Mouse (Mus musculus): ENCODE data around the gene Rnf185. TPM values are rescaled to one million over a fixed set of nuclear protein-coding genes. Genes with fewer than 3 reads are reported as not detected.

Gene Rnf185
- polyA plus RNA-seq, 1 experiment from 2014 or later: 41.1 TPM

DNA sequence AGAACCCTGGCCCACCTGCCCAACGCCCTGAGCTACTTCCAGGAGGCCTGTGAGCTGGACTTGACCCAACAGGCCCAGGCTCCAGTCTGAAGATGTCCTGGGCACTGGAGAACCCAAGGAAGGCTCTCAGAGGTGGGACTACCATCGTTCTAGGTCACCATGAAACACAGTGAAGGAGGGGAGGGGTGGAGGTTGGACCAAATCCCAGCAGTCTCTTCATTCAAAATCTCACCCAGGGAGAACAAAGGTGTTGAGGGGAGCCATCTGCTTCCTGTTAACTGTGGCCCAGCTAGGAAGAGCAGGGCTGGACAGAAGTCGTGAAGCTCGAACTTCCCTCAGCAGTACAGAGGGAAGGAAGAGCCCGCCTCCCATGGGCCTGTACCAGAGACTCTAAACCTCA, 62.2 kb downstream of the Rnf185 start:
- no peak overlapping the region for H3K9ac ChIP-seq
- no peak for ATAC-seq (ENCODE audit: low FRiP score, low read depth)
- no peak overlapping the region for H3K27ac ChIP-seq (replicated peaks)
- H3K36me3 ChIP-seq: no peaks in the 10 kb centered on the region
- H3K9me3 ChIP-seq: no peaks in the 10 kb centered on the region
- H3K4me2 ChIP-seq: no peak overlapping the region
- no peaks in the 10 kb centered on the region for H3K27me3 ChIP-seq
- H3K4me3 ChIP-seq: no peak overlapping the region
- H3K4me1 ChIP-seq (replicated peaks): peaks cover 5% of the 10 kb centered on the region
- WGBS: 85% methylated on average over 5 of the region's 5 CpGs

- ATAC-seq (ENCODE audit: low FRiP score, low read depth): no peak
- Histone ChIP-seq H3K4me3 (no peak overlapping the region), H3K27ac (replicated peaks) (no peak overlapping the region), H3K4me1 (replicated peaks) (peaks cover 5% of the 10 kb centered on the region), H3K27me3 (no peaks in the 10 kb centered on the region), H3K9ac (no peak overlapping the region), H3K36me3 (no peaks in the 10 kb centered on the region), H3K4me2 (no peak overlapping the region), H3K9me3 (no peaks in the 10 kb centered on the region)
- 81% methylated on average over 6 of the region's 6 CpGs for whole genome bisulfite sequencing
Observed at GRCm38 (mm10) chr11:3387482-3388196, 64.5 kb downstream of the Rnf185 start.

DNA sequence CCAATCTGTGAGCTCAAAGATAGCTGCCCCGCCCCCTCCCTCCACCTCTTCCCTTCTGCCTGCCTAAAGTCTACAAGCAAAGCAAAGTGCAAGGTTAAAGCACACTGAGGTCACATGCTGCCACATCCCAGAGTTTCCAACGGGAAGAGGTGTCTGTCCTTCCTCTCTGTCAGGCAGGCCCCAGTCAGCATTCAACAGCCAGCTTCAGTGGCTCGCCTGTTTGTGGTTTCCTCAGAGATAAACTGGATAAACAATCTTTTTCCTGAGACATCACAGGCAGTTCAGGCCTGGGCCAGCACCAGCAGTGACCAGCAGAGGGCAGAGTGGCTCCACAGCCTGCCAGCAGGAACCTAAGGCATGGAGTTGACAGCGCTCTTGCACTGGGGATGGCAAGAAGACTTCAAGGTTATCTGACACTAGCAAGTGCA, 65.2 kb downstream of the Rnf185 start:
- Histone ChIP-seq H3K36me3 (no peaks in the 10 kb centered on the region), H3K4me2 (no peak overlapping the region), H3K4me3 (no peak overlapping the region), H3K4me1 (replicated peaks) (peaks cover 5% of the 10 kb centered on the region), H3K27me3 (no peaks in the 10 kb centered on the region), H3K9me3 (no peaks in the 10 kb centered on the region), H3K9ac (no peak overlapping the region), H3K27ac (replicated peaks) (no peak overlapping the region)
- WGBS: 28% methylated on average over 4 of the region's 4 CpGs
- peak; percentile 91 for ATAC-seq (ENCODE audit: low FRiP score, low read depth)

- H3K4me1 ChIP-seq (replicated peaks): peaks cover 5% of the 10 kb centered on the region
- WGBS: 72% methylated on average over 5 of the region's 5 CpGs
- no peak overlapping the region for H3K4me2 ChIP-seq
- H3K9me3 ChIP-seq: no peaks in the 10 kb centered on the region
- ATAC-seq (ENCODE audit: low FRiP score, low read depth): no peak
- no peak overlapping the region for H3K27ac ChIP-seq (replicated peaks)
- H3K36me3 ChIP-seq: no peaks in the 10 kb centered on the region
- no peak overlapping the region for H3K4me3 ChIP-seq
- no peak overlapping the region for H3K9ac ChIP-seq
- no peaks in the 10 kb centered on the region for H3K27me3 ChIP-seq
Observed at GRCm38 (mm10) chr11:3382602-3383594, 69.3 kb downstream of the Rnf185 start.

GRCm38 (mm10) chr11:3381148-3381814, 70.9 kb downstream of the Rnf185 start:
- no peak overlapping the region for H3K4me2 ChIP-seq
- no peaks in the 10 kb centered on the region for H3K36me3 ChIP-seq
- H3K4me3 ChIP-seq: no peak overlapping the region
- no peaks in the 10 kb centered on the region for H3K27me3 ChIP-seq
- H3K27ac ChIP-seq (replicated peaks): no peak overlapping the region
- no peaks in the 10 kb centered on the region for H3K4me1 ChIP-seq (replicated peaks)
- 92% methylated on average over 6 of the region's 6 CpGs for WGBS
- no peak for ATAC-seq (ENCODE audit: low FRiP score, low read depth)
- no peak overlapping the region for H3K9ac ChIP-seq
- no peaks in the 10 kb centered on the region for H3K9me3 ChIP-seq

GRCm38 (mm10) chr11:3379427-3379826, 72.7 kb downstream of the Rnf185 start:
- no peak overlapping the region for H3K4me3 ChIP-seq
- H3K4me1 ChIP-seq (replicated peaks): peaks cover 4% of the 10 kb centered on the region
- no peak for ATAC-seq (ENCODE audit: low FRiP score, low read depth)
- no peaks in the 10 kb centered on the region for H3K36me3 ChIP-seq
- H3K27ac ChIP-seq (replicated peaks): no peak overlapping the region
- 84% methylated on average over 4 of the region's 4 CpGs for WGBS
- H3K9ac ChIP-seq: no peak overlapping the region
- no peak overlapping the region for H3K4me2 ChIP-seq
- H3K9me3 ChIP-seq: no peaks in the 10 kb centered on the region
- no peaks in the 10 kb centered on the region for H3K27me3 ChIP-seq

DNA sequence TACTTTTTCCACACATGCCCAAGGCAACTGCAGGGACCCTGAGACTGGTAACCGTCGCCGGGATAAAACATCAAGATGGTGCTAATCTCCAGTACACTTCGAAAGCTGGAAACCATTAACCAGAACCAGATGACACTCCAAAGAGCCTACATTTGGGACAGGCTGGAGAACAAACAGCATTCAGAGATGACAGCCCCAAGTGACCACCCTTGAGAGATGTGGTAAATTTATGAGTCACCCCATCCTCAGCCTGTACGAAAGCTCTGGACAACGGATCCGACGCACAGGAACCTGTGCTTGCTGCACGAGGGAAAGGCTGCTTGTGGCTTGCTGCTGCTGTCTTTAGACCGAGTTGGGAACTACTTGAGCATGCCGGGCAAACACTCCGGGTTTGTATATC, 77.4 kb downstream of the Rnf185 start:
- ATAC-seq (ENCODE audit: low FRiP score, low read depth): no peak
- WGBS: 83% methylated on average over 12 of the region's 12 CpGs
- Histone ChIP-seq H3K4me3 (no peak overlapping the region), H3K4me1 (replicated peaks) (peaks cover 37% of the 10 kb centered on the region), H3K4me2 (0 out of 2 replicates have a peak overlapping the region, but pooled peaks have one; percentile 27), H3K36me3 (no peaks in the 10 kb centered on the region), H3K27ac (replicated peaks) (peak overlapping the region; percentile 59; the same call in 1 of the 2 replicates), H3K27me3 (no peaks in the 10 kb centered on the region), H3K9me3 (no peaks in the 10 kb centered on the region), H3K9ac (no peak overlapping the region)

DNA sequence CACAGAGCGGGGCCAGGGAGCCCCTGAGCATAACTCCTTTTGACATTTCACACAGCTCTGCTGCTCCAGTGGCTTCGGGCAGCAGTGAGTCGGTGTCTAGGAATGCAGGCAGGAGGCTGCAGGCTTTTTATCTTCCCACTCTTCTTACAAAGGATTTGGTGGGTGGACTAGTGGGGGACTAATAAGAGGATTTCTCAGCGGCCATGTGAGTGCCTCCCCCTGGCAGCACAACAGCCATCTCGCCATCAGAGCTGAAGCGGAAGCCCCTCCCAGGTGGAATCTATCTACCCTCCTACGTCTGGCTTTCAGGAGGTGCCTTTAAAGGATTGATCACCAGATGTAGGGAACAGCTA, 77.9 kb downstream of the Rnf185 start:
- H3K4me3 ChIP-seq: no peak overlapping the region
- H3K4me2 ChIP-seq: peak overlapping the region; percentile 27
- H3K9me3 ChIP-seq: no peaks in the 10 kb centered on the region
- 18% methylated on average over 7 of the region's 7 CpGs for WGBS
- no peaks in the 10 kb centered on the region for H3K36me3 ChIP-seq
- H3K9ac ChIP-seq: no peak overlapping the region
- ATAC-seq (ENCODE audit: low FRiP score, low read depth): no peak
- H3K27ac ChIP-seq (replicated peaks): peak overlapping the region; percentile 59
- peaks cover 42% of the 10 kb centered on the region for H3K4me1 ChIP-seq (replicated peaks)
- no peaks in the 10 kb centered on the region for H3K27me3 ChIP-seq

- Histone ChIP-seq H3K27me3 (no peaks in the 10 kb centered on the region), H3K9me3 (no peaks in the 10 kb centered on the region), H3K36me3 (no peaks in the 10 kb centered on the region), H3K9ac (no peak overlapping the region), H3K4me1 (replicated peaks) (peaks cover 47% of the 10 kb centered on the region), H3K4me3 (no peak overlapping the region), H3K4me2 (peak overlapping the region; percentile 27), H3K27ac (replicated peaks) (peak overlapping the region; percentile 59)
- ATAC-seq (ENCODE audit: low FRiP score, low read depth): no peak
- 37% methylated on average over 7 of the region's 7 CpGs for WGBS
Observed at GRCm38 (mm10) chr11:3373591-3374292, 78.4 kb downstream of the Rnf185 start.

DNA sequence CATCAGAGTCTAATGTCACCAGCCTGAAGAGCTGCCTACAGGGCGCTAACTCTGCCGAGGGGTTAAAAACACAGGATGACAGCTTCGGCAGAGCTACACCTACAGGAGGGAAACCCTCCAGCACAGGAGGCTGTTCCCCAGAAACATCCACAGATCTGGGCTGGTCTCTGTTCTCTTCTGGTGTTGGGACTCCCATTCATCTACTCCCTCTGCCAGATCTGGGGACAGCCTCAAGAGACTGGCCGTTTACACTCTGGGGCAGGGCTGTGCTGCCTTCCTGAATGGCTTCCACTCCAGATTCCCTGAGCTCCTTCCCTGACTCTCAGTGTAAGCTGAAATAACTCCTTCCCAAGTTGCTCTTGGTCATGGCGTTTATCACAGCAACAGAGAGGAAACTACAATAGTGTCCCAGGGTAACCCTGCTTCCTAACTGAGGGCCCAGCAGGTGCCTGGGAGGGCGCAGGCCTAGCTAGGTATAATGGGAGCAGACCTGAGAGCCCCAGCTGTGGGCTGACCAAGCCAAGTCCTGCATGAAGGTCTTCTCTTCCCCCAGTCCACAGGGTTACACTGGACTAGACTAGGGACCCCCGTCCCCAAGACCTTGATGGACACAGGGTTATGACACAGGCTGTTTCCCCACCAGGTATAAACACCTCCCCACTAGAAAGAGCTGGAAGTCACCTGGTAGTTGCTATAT, 80.4 kb downstream of the Rnf185 start:
- Histone ChIP-seq H3K27me3 (no peaks in the 10 kb centered on the region), H3K9me3 (no peaks in the 10 kb centered on the region), H3K4me1 (replicated peaks) (peaks cover 66% of the 10 kb centered on the region), H3K4me2 (peak overlapping the region; percentile 73), H3K9ac (peak overlapping the region; percentile 78), H3K36me3 (no peaks in the 10 kb centered on the region), H3K27ac (replicated peaks) (peak overlapping the region; percentile 89), H3K4me3 (peak overlapping the region; percentile 58)
- peak; percentile 59 for ATAC-seq (ENCODE audit: low FRiP score, low read depth)
- WGBS: 17% methylated on average over 7 of the region's 7 CpGs
